Mouse (Mus musculus) CH12.LX (cell line): Measurements from ENCODE around the gene Polr1c.

ENCODE experiments used
- E2F4 ChIP-seq: IDR thresholded peaks from 2 replicates; pipeline ENCODE4 v1.6.1; 2011; ENCODE audit warnings: low read depth, low read length, improper control_type of control experiment; ENCODE audit not compliant: insufficient replicate concordance
- EP300 ChIP-seq: IDR thresholded peaks from 2 replicates; pipeline ENCODE4 v1.6.1; 2011; ENCODE audit warnings: low read length, improper control_type of control experiment
- HCFC1 ChIP-seq: IDR thresholded peaks from 2 replicates; pipeline ENCODE4 v1.6.1; 2012; ENCODE audit warnings: low read depth, mild to moderate bottlenecking, inconsistent platforms, low read length, improper control_type of control experiment
- MXI1 ChIP-seq: IDR thresholded peaks from 2 replicates; pipeline ENCODE4 v1.6.1; 2011; ENCODE audit warnings: mild to moderate bottlenecking, low read depth, low read length, improper control_type of control experiment
- NRF1 ChIP-seq: IDR thresholded peaks from 2 replicates; pipeline ENCODE4 v1.6.1; 2014; ENCODE audit warnings: low read depth, mild to moderate bottlenecking, inconsistent platforms, low read length, improper control_type of control experiment, moderate library complexity
- POLR2A ChIP-seq: IDR thresholded peaks from 2 replicates; pipeline ENCODE4 v1.6.1; 2011; ENCODE audit warnings: low read depth, mild to moderate bottlenecking, improper control_type of control experiment, low read length
- ZMIZ1 ChIP-seq: IDR thresholded peaks from 2 replicates; pipeline ENCODE4 v1.6.1; 2012; ENCODE audit warnings: low read depth, mild to moderate bottlenecking, inconsistent platforms, low read length, improper control_type of control experiment
- ZNF384 ChIP-seq: IDR thresholded peaks from 2 replicates; pipeline ENCODE4 v1.6.1; 2012; ENCODE audit warnings: low read depth, low read length, improper control_type of control experiment, inconsistent platforms

- TF ChIP-seq E2F4 (no peak), ZMIZ1 (no peak), HCFC1 (no peak), ZNF384 (no peak), POLR2A (no peak), MXI1 (no peak), NRF1 (no peak), EP300 (no peak)
Observed at GRCm38 (mm10) chr17:46237079-46237478, 10.8 kb downstream of the Polr1c start.
